Mouse (Mus musculus) CH12F3 (cell line): ENCODE results near the gene Olfr1275.

Experiments
- in situ Hi-C: fragments of 300-500 bp; cut with MboI; formaldehyde crosslinking; loops from 2 replicates; pipeline ENCODE4 v1.14.3; 2020; ENCODE audit warnings: low sequenced_read_pairs

Gene Olfr1275

DNA sequence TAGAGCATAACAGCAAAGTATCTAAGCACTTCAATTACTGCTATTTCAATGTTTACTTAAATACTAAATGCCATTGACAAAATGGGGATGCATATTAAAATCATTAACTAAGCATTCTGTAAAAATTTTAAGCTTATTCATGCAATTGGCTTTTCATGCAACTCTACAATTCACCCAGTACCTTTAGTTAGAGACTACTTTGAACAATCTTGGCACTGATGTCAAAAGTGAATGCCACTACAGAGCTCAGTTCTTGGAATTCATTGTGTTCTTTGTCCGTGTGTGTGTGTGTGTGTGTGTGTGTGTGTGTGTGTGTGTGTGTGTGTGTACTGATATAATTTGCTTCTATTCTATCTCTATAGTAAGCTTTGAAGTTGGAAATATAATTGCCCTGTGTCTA is at the start of gene Olfr1275:
Olfr1275 (minus strand) TSS at position 101 of the 400 bp plus-strand sequence.
- in situ Hi-C loops, result no loop called here

GRCm38 (mm10) chr2:111274006-111274405 is 38.9 kb upstream of the Olfr1275 start, which contains the start of gene Olfr1277:
Olfr1277 (minus strand) TSS chr2:111274106.
- in situ Hi-C loops, result no loop called here

DNA sequence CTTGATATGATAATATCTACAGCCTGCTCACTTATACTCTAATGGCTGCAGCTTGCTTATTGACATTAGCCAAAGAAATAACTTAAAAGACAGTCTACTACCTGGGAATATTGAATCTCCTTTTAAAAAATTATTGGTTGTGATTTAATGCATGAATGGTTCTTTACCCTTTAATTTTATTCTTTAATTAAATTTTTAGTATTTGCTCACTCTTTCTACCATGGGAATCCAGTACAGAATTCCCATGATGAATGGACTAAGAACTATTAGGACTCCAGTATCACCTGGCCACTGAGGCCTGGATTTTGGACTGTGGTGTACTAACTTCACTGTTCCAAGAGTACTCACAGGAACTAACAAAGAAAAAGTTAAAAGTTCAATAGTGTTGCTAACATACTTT is 19.1 kb upstream of the Olfr1275 start, which contains the start of gene Olfr1276:
Olfr1276 (plus strand) TSS at position 301 of the 400 bp plus-strand sequence.
- in situ Hi-C loops, result no loop called here

DNA sequence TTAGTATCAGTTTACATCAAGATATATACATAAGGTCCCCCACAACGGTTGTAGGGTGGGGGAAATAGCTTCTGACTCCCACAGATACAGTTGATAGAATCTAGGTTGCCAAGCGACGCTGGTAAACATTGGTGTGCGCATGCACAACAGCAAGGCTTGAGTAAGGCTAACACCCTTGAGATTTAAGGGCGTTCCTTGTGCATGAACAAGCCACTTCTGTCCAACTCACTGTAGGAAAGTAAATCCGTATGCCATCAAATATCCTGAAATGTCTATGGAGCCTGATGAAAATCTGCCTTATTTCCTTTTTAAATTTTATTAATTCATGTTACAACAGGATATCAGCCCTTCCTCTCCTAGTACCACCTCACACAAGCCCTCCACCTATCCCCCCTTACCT is 5.6 kb downstream of the Olfr1275 start, which contains the start of gene 4930430A15Rik:
4930430A15Rik (minus strand) TSS at position 101 of the 400 bp plus-strand sequence.
- in situ Hi-C loops, result no loop called here

DNA sequence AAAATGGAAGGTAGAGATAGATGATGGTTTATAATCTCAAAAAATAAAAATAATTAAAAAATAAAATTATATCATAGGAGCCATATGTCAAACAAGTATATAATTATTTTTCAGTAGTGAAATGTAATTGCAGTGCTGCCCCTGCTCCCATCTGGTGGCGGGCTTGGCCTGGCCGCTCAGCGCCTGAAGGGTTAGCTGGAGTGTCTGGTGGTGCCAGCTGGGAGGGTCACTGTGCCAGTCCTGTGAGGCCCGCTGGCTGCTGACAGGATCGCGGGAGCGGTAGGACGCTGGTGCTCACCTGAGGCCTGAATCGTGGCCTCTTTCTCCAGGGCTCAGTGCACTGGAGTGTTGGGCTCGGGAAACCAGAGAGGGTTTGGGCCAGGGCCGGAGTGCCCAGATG is 53.0 kb downstream of the Olfr1275 start:
- in situ Hi-C loops, result no loop called here
